ENCODE assay signal across 47 mouse cellular contexts in genomic region chr16:38326778-38327397, GRCm38 (mm10). TPM values are rescaled to one million over a fixed set of nuclear protein-coding genes. Genes with fewer than 3 reads are reported as not detected.
"Had no signal": no experiment of that assay in that cellular context is flagged by ENCODE, and none has a peak within 500 bp of the region (broad histone marks: within the 10 kb centered on the region; RNA-seq: fewer than 3 reads in every experiment).

No protein-coding gene starts in this region.

- H3K4me2 ChIP-seq: limb, embryonic 12.5 days; limb, embryonic 13.5 days; limb, embryonic 15.5 days; liver, embryonic 11.5 days; liver, embryonic 12.5 days; liver, embryonic 13.5 days; liver, embryonic 15.5 days; lung, embryonic 14.5 days; lung, embryonic 15.5 days; midbrain, embryonic 11.5 days; midbrain, embryonic 12.5 days; midbrain, embryonic 13.5 days; midbrain, embryonic 15.5 days had no signal

- DNase-seq: left cerebral cortex, postnatal 4 days; liver; liver, embryonic 13.5 days; liver, postnatal 0 days; lung, adult 18-20 months; lung, adult 2 months; lung, embryonic 14.5 days; lung, postnatal 10 days; lung, postnatal 14 days; lung, postnatal 36 days; lung, postnatal 4 days; midbrain, embryonic 14.5 days had no signal

- H3K4me3 ChIP-seq: limb, embryonic 10.5 days; limb, embryonic 12.5 days; limb, embryonic 13.5 days; limb, embryonic 15.5 days; liver, embryonic 12.5 days; liver, embryonic 13.5 days; liver, embryonic 15.5 days; lung, embryonic 15.5 days; megakaryocyte, embryonic 14.5 days; midbrain, embryonic 10.5 days; midbrain, embryonic 12.5 days; midbrain, embryonic 13.5 days; midbrain, embryonic 15.5 days; myocyte had no signal

- H3K9me3 ChIP-seq: limb, embryonic 10.5 days; limb, embryonic 12.5 days; limb, embryonic 13.5 days; limb, embryonic 15.5 days; liver, embryonic 12.5 days; liver, embryonic 13.5 days; liver, embryonic 15.5 days; lung, embryonic 15.5 days; midbrain, embryonic 10.5 days; midbrain, embryonic 15.5 days had no signal

- H3K27ac ChIP-seq: limb, embryonic 10.5 days; limb, embryonic 12.5 days; limb, embryonic 13.5 days; limb, embryonic 15.5 days; liver, embryonic 12.5 days; liver, embryonic 13.5 days; liver, embryonic 14.5 days; liver, embryonic 15.5 days; lung, embryonic 15.5 days; macrophage; midbrain, embryonic 10.5 days; midbrain, embryonic 12.5 days; midbrain, embryonic 13.5 days; midbrain, embryonic 15.5 days had no signal

- H3K9ac ChIP-seq: limb, embryonic 12.5 days; limb, embryonic 13.5 days; limb, embryonic 15.5 days; liver, embryonic 12.5 days; liver, embryonic 13.5 days; liver, embryonic 14.5 days; liver, embryonic 15.5 days; liver, postnatal 0 days; lung, embryonic 14.5 days; lung, embryonic 15.5 days; midbrain, embryonic 12.5 days; midbrain, embryonic 13.5 days; midbrain, embryonic 15.5 days had no signal

- H3K27me3 ChIP-seq: limb, embryonic 12.5 days; limb, embryonic 13.5 days; limb, embryonic 15.5 days; liver, embryonic 12.5 days; liver, embryonic 13.5 days; liver, embryonic 15.5 days; lung, embryonic 15.5 days; midbrain, embryonic 12.5 days; midbrain, embryonic 13.5 days; midbrain, embryonic 15.5 days had no signal

- H3K4me1 ChIP-seq: limb, embryonic 10.5 days; limb, embryonic 12.5 days; limb, embryonic 13.5 days; limb, embryonic 15.5 days; liver, embryonic 12.5 days; liver, embryonic 13.5 days; liver, embryonic 15.5 days; lung, embryonic 15.5 days; megakaryocyte, embryonic 14.5 days; midbrain, embryonic 10.5 days; midbrain, embryonic 12.5 days; midbrain, embryonic 13.5 days; midbrain, embryonic 15.5 days had no signal

- H3K36me3 ChIP-seq: limb, embryonic 10.5 days; limb, embryonic 12.5 days; limb, embryonic 13.5 days; limb, embryonic 15.5 days; liver, embryonic 12.5 days; liver, embryonic 13.5 days; liver, embryonic 15.5 days; lung, embryonic 15.5 days; midbrain, embryonic 12.5 days; midbrain, embryonic 13.5 days; midbrain, embryonic 15.5 days had no signal

RNA-seq across cellular contexts. Expression of gene Maats1, which starts 15.1 kb away (rescaled TPM):
- total RNA-seq: liver, adult 2 months; megakaryocyte progenitor cell, adult 5-6 weeks; megakaryocyte, adult 5-6 weeks; monocyte, adult 5-6 weeks had no signal
- polyA plus RNA-seq: limb, embryonic 10.5 days; limb, embryonic 15.5 days; liver, adult 2 months; liver, embryonic 13.5 days; macrophage had no signal

RNA-seq across cellular contexts. Expression of gene Gm21987, which starts 20.0 kb away (rescaled TPM):
- total RNA-seq: left cerebral cortex, adult 8-10 months; left cerebral cortex, postnatal 10 days; left cerebral cortex, postnatal 14 days; left cerebral cortex, postnatal 36 days; left cerebral cortex, postnatal 4 days; liver, adult 2 months; megakaryocyte progenitor cell, adult 5-6 weeks; megakaryocyte, adult 5-6 weeks; megakaryocyte-erythroid progenitor cell, adult 5-6 weeks; midbrain, postnatal 0 days; monocyte, adult 5-6 weeks had no signal
- polyA plus RNA-seq: limb, embryonic 10.5 days; limb, embryonic 11.5 days; limb, embryonic 12.5 days; limb, embryonic 13.5 days; limb, embryonic 14.5 days; liver, adult 2 months; liver, embryonic 11.5 days; liver, embryonic 12.5 days; liver, embryonic 13.5 days; liver, embryonic 14.5 days; liver, embryonic 15.5 days; liver, embryonic 16.5 days; liver, postnatal 0 days; lung, adult 2 months; lung, embryonic 14.5 days; lung, embryonic 15.5 days; lung, postnatal 0 days; macrophage; midbrain, embryonic 10.5 days; midbrain, embryonic 11.5 days; midbrain, embryonic 12.5 days; midbrain, embryonic 13.5 days; midbrain, embryonic 14.5 days; midbrain, embryonic 15.5 days; midbrain, embryonic 16.5 days; midbrain, postnatal 0 days; neural tube, embryonic 11.5 days had no signal

RNA-seq across cellular contexts. Expression of gene Nr1i2, which starts 32.3 kb away (rescaled TPM):
- total RNA-seq: left cerebral cortex, postnatal 10 days; left cerebral cortex, postnatal 14 days; left cerebral cortex, postnatal 25 days; left cerebral cortex, postnatal 36 days; left cerebral cortex, postnatal 4 days; megakaryocyte progenitor cell, adult 5-6 weeks; megakaryocyte, adult 5-6 weeks; megakaryocyte-erythroid progenitor cell, adult 5-6 weeks; midbrain, postnatal 0 days; monocyte, adult 5-6 weeks had no signal
- polyA plus RNA-seq: limb, embryonic 10.5 days; limb, embryonic 11.5 days; limb, embryonic 12.5 days; limb, embryonic 13.5 days; limb, embryonic 15.5 days; lung, embryonic 14.5 days; lung, embryonic 16.5 days; macrophage; midbrain, embryonic 10.5 days; midbrain, embryonic 11.5 days; midbrain, embryonic 12.5 days; midbrain, embryonic 13.5 days; midbrain, embryonic 14.5 days; midbrain, embryonic 16.5 days; midbrain, postnatal 0 days; myocyte; neural tube, embryonic 11.5 days had no signal

RNA-seq across cellular contexts. Expression of gene Popdc2, which starts 35.1 kb away (rescaled TPM):
- total RNA-seq: monocyte, adult 5-6 weeks had no signal
- polyA plus RNA-seq: macrophage had no signal
